Mouse (Mus musculus) WW6 (cell line): ENCODE data around the gene March6.

Experiments
- DNase-seq: peaks from one replicate; pipeline ENCODE4 v3.0.0-alpha.2; 2013; ENCODE audit warnings: low read depth, low spot score

Gene March6

DNA sequence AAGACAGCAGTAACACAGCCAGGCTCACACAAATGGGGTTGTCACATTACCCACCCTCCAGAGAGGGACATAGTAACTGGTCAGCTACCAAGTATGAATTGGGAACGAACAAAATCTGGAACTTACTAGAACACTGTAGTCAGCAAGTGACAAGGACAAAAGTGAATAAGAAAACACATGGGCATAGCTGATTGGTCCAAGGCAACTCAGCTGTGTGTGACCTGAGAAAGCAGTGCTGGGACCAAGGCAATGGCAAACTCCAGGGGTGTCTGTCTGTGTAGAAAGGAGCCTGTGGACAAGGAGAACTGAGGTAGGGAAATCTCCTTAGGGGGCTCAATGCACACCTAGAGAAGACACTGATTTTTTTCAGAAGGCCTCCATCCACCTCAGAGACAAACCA, 19.1 kb downstream of the March6 start:
- DNase-seq = no peak

DNA sequence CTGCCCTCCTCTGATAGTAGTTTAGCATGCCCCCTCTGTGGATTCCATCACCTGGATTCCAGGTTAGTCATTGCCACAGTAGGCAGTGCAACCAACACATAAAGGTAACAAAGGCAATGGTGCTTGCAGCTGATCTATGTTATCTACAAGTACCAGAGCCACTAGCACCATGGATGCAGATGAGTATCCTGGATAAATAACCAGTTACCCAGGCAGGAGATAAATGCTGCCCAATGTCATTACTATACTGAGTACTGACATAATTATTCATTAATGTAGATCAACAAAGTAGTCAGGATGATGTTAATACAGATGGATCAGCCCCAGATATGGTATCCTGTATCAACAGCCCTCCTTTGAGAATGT, 19.5 kb downstream of the March6 start:
- no peak for DNase-seq

DNA sequence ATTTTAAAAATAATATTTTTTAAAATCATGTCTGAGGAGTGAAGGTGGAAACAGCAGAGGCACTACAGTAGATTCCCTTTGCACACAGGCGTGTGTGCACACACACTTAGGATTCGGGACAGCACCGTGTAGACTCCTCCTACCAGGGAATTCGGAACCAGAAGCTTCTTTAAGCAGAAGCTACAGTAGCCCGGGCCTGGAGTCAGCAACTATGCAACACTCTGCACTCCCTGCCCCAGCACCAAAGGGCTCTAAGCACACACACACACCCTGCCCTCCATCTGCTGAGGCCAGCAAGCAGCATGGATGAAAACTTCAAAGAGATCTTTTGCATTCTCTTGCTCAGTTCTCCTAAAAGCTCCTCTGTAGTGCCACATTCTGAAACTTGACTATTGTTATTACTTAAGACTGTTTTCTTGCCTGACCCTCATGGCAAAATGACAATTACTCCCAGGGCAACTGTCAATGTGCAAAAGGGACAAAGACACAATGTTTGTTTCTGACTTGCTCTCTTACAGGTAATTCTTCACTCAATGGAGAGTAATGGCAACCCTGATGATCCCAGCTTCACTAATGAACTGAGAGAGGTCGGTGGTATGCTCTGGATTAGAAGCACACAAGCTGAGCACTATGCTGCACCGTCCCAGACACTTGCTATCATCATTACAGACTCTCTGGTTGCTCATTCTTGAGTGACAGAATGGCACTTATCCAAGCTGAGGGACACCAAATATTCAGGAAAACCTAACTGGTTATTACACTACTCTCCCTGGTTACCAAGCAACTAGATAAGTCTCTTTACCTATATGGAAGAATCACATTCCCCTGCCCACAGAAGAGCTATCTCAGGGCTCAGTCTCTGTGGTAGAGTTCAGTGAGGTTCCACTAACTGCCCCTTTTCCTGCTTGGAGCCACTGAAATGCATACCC, 20.1 kb downstream of the March6 start:
- DNase-seq = no peak

DNA sequence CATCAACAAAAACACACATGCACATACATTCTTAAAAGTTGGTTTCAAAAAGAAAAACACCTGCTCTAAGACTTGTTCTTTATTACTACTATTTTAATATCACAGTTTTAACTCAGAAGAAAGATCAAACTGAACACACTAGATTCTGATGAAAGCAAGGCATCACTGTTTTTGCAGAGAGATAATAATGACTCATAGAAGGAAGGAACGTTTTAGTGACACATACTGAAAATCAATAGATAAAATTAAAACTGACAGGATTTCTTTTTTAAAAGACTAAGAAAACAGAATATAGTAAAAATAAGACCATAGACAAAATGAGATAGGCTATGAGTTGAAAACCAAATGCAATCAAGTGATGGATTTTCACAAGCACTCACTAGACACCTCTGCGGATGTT, 25.8 kb downstream of the March6 start:
- DNase-seq = no peak

- DNase-seq = no peak
Observed at GRCm38 (mm10) chr15:31503447-31503846, 27.4 kb downstream of the March6 start.

DNA sequence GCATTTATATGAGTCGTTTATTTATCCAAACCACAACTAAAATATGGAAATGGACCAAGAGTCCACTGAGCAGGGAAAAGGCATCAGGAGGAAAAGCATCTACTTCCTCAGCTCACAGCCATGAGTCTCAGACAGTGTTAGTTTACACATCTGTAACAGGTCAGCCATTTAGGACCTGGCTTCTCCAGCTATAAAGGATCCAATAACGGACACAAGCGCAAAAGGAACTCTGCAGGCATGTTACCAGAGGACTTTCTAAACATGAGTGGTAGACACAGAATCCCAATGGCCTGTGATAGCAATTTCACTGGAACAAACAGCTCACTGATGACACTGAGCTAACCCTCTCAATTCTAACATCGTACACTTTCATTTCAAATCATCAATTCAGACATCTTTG, 27.9 kb downstream of the March6 start:
- DNase-seq = no peak

DNA sequence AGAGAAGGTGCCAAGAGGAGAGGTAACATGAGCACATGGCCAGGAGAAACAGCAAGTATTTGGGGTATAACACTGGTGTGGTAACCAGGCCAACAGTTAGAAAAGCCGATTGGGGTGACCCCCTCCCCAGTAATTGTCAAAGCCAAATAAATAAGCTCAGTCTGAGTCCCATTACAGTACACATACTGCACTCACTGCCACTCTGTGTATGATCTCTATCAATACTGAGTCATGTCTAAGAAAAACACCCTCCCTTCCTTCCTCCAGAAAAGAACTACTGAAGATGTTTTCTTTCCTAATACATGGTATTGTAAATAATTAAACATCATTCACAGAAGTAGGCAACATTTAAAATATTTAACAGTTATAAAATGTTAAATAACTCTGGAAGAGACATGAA, 28.5 kb downstream of the March6 start:
- no peak for DNase-seq

DNA sequence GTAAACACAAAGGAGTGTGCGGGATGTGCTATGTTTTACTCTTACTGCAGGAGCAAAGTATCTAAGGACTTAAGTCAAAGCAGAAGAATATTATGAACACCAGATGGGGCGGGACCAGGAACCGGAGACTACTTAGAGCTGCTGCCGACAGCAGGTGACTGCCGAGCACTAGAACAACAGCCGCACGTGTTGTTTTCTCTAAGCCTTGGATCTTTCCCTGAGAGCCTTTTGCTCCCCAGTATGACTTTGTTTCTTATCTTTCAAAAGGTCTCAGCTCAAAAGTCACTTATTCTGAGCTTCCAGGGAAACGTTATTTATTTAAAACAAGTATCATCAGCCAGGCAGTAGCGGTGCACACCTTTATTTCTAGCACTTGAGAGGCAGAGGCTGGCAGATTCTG, 36.0 kb downstream of the March6 start:
- DNase-seq = no peak

- no peak for DNase-seq
Observed at GRCm38 (mm10) chr15:31494310-31494709, 36.5 kb downstream of the March6 start.

- no peak for DNase-seq
Observed at GRCm38 (mm10) chr15:31487407-31487806, 43.4 kb downstream of the March6 start.

DNA sequence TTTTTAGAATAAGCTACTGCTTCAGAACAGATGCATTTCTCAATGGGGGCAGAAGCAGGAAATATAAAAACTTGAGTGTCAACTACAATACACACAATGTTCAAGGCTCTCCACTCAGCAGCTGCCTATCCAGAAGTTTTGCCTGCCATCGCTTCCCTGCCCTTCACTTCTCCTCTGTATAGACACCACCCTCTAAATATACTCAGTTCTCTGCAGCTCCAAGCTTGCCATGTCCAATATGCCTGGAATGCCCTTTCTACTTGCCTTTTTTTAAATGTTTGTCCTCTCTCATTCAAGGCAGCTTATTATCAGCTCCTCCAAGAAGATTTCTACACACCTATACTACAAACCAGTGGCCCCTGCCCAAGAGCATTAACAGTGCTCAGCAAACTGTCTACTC, 54.2 kb downstream of the March6 start:
- DNase-seq = no peak

GRCm38 (mm10) chr15:31472645-31473574, 57.9 kb downstream of the March6 start:
- no peak for DNase-seq

GRCm38 (mm10) chr15:31471529-31471928, 59.3 kb downstream of the March6 start:
- DNase-seq = no peak

- no peak for DNase-seq
Observed at GRCm38 (mm10) chr15:31469497-31469896, 61.4 kb downstream of the March6 start.

GRCm38 (mm10) chr15:31468806-31469205, 62.0 kb downstream of the March6 start:
- DNase-seq = no peak

- DNase-seq = no peak
Observed at GRCm38 (mm10) chr15:31466749-31467148, 64.1 kb downstream of the March6 start.

DNA sequence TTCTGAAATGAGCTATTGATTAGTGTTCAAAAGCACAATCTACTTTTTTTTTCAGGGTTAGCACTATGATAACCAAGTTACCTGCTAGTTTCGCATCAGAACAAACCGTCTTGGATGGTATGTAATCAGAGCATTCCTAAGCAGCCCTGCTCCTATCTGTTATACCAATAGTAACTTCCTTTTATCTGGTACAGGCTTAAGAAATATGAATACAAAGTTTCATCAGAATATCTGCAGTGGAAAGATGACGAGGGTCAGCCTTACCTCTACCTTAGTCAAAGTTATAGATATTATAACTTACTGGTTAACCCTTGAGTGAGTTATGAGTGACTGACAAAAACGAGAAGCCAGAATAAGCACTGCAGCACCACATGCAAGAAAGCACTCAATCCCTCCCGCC, 64.6 kb downstream of the March6 start:
- DNase-seq = no peak

- DNase-seq = no peak
Observed at GRCm38 (mm10) chr15:31465806-31466205, 65.0 kb downstream of the March6 start.

- no peak for DNase-seq
Observed at GRCm38 (mm10) chr15:31460571-31460970, 70.3 kb downstream of the March6 start.

- DNase-seq = no peak
Observed at GRCm38 (mm10) chr15:31458081-31458480, 72.8 kb downstream of the March6 start.

DNA sequence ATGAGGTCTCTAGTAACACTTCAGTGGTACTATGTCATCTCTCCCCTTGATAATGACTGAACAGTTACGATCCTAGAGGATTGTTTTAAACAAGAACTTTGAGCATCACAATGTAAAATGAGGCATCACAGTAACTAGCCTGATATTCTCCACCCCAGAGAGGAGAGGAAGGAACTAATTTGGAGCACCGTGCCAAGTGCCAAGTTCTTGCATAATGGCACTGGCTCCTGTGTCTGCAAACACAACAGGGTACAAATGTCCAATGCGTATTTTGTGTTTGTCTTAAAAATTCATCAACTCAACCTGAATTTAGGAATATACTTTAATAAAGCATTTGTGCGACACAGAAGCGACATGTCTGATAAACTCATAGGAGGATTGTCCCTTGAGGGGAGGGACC, 74.5 kb downstream of the March6 start:
- no peak for DNase-seq

- no peak for DNase-seq
Observed at GRCm38 (mm10) chr15:31454861-31455295, 76.0 kb downstream of the March6 start.
